Mouse (Mus musculus) embryonic facial prominence, embryonic 15.5 days (tissue): Measurements from ENCODE around the gene Shcbp1l. TPM values are rescaled to one million over a fixed set of nuclear protein-coding genes. Genes with fewer than 3 reads are reported as not detected.

ENCODE experiments used
- ATAC-seq: fragments of 200-750 bp; cut with Nextera tagmentation; 2 replicates; pipeline ENCODE4 v1.8.0; 2017; ENCODE audit warnings: low read depth, moderate TSS enrichment; ENCODE audit not compliant: insufficient number of reproducible peaks, low FRiP score, low TSS enrichment
- H3K27ac ChIP-seq: fragments of 300-500 bp; sonication (generic); replicated peaks from 2 replicates; pipeline ENCODE4 v1.5.1; 2015; ENCODE audit warnings: mild to moderate bottlenecking, inconsistent platforms
- H3K27me3 ChIP-seq: fragments of 300-500 bp; sonication (generic); 2 replicates; pipeline ENCODE4 v1.6.1; 2015; ENCODE audit warnings: inconsistent platforms
- H3K36me3 ChIP-seq: fragments of 300-500 bp; sonication (generic); 2 replicates; pipeline ENCODE4 v1.6.1; 2015; ENCODE audit warnings: mild to moderate bottlenecking, inconsistent platforms
- H3K4me1 ChIP-seq: fragments of 300-500 bp; sonication (generic); 2 replicates; pipeline ENCODE4 v1.6.1; 2015; ENCODE audit warnings: inconsistent platforms
- H3K4me2 ChIP-seq: fragments of 300-500 bp; sonication (generic); replicated peaks from 2 replicates; pipeline ENCODE4 v1.6.1; 2015; ENCODE audit warnings: mild to moderate bottlenecking, inconsistent platforms
- H3K4me3 ChIP-seq: fragments of 300-500 bp; sonication (generic); replicated peaks from 2 replicates; pipeline ENCODE4 v1.5.1; 2015; ENCODE audit warnings: mild to moderate bottlenecking, inconsistent platforms
- H3K9ac ChIP-seq: fragments of 300-500 bp; sonication (generic); 2 replicates; pipeline ENCODE4 v1.6.1; 2015; ENCODE audit warnings: inconsistent platforms
- H3K9me3 ChIP-seq: fragments of 300-500 bp; sonication (generic); replicated peaks from 2 replicates; pipeline ENCODE4 v1.6.1; 2016; ENCODE audit warnings: inconsistent platforms
- whole genome bisulfite sequencing: fragments of 180-500 bp; shearing (Covaris S2); methylation state at CpG from one replicate; pipeline ENCODE4 v1.1.7; 2015; 5-methylcytosine and 5-hydroxymethylcytosine counted together
- polyA plus RNA-seq: library from polyadenylated mRNA; unstranded; fragments of >200 nt; fragmentation: Nextera tagmentation; extraction: Ambion mirVana; gene quantifications from 2 replicates; pipeline ENCODE4 v1.2.1, GENCODE M21; 2015

Shcbp1l gene
- polyA plus RNA-seq, 1 experiment from 2014 or later, result 0.24 TPM

- no peak for ATAC-seq
- H3K4me3 ChIP-seq, result no peak overlapping the region
- H3K36me3 ChIP-seq, result no peaks in the 10 kb centered on the region
- H3K9me3 ChIP-seq, result no peaks in the 10 kb centered on the region
- 69% methylated on average over 7 of the region's 7 CpGs for WGBS
- no peaks in the 10 kb centered on the region for H3K4me1 ChIP-seq
- H3K27me3 ChIP-seq, result no peaks in the 10 kb centered on the region; the same call in 1 of the 2 replicates
- H3K9ac ChIP-seq, result no peak overlapping the region
- no peak overlapping the region for H3K4me2 ChIP-seq
- no peak overlapping the region for H3K27ac ChIP-seq
Observed at GRCm38 (mm10) chr1:153431158-153431557, 6.2 kb downstream of the Shcbp1l start.

- Histone ChIP-seq H3K9me3 (no peaks in the 10 kb centered on the region), H3K4me1 (no peaks in the 10 kb centered on the region), H3K4me3 (no peak overlapping the region), H3K9ac (no peak overlapping the region), H3K4me2 (no peak overlapping the region), H3K27ac (no peak overlapping the region), H3K36me3 (no peaks in the 10 kb centered on the region), H3K27me3 (no peaks in the 10 kb centered on the region; the same call in 1 of the 2 replicates)
- 82% methylated on average over 10 of the region's 10 CpGs for WGBS
- ATAC-seq, result no peak
Observed at GRCm38 (mm10) chr1:153431701-153432100, 6.7 kb downstream of the Shcbp1l start.

- Histone ChIP-seq H3K36me3 (no peaks in the 10 kb centered on the region), H3K4me1 (no peaks in the 10 kb centered on the region), H3K27ac (no peak overlapping the region), H3K9me3 (no peaks in the 10 kb centered on the region), H3K4me2 (no peak overlapping the region), H3K4me3 (no peak overlapping the region), H3K27me3 (no peaks in the 10 kb centered on the region), H3K9ac (no peak overlapping the region)
- 76% methylated on average over 2 of the region's 2 CpGs for WGBS
- no peak for ATAC-seq
Observed at GRCm38 (mm10) chr1:153432329-153432728, 7.4 kb downstream of the Shcbp1l start.

- no peaks in the 10 kb centered on the region for H3K36me3 ChIP-seq
- no peak overlapping the region for H3K4me3 ChIP-seq
- no peak overlapping the region for H3K9ac ChIP-seq
- H3K27me3 ChIP-seq, result no peaks in the 10 kb centered on the region
- no peak for ATAC-seq
- H3K27ac ChIP-seq, result no peak overlapping the region
- 81% methylated on average over 5 of the region's 5 CpGs for WGBS
- no peaks in the 10 kb centered on the region for H3K4me1 ChIP-seq
- H3K4me2 ChIP-seq, result no peak overlapping the region
- H3K9me3 ChIP-seq, result no peaks in the 10 kb centered on the region
Observed at GRCm38 (mm10) chr1:153433851-153434589, 9.1 kb downstream of the Shcbp1l start.

GRCm38 (mm10) chr1:153437536-153437935 is 12.6 kb downstream of the Shcbp1l start:
- Histone ChIP-seq H3K36me3 (no peaks in the 10 kb centered on the region), H3K4me2 (no peak overlapping the region), H3K27ac (no peak overlapping the region), H3K9ac (no peak overlapping the region), H3K4me3 (no peak overlapping the region), H3K4me1 (no peaks in the 10 kb centered on the region), H3K9me3 (no peaks in the 10 kb centered on the region), H3K27me3 (no peaks in the 10 kb centered on the region)
- no peak for ATAC-seq
- 85% methylated on average over 11 of the region's 11 CpGs for WGBS

- Histone ChIP-seq H3K4me2 (no peak overlapping the region), H3K4me1 (no peaks in the 10 kb centered on the region), H3K4me3 (no peak overlapping the region), H3K27ac (no peak overlapping the region), H3K27me3 (no peaks in the 10 kb centered on the region), H3K36me3 (no peaks in the 10 kb centered on the region), H3K9me3 (no peaks in the 10 kb centered on the region), H3K9ac (no peak overlapping the region)
- ATAC-seq, result no peak
- WGBS, result 81% methylated on average over 4 of the region's 4 CpGs
Observed at GRCm38 (mm10) chr1:153440752-153441151, 15.8 kb downstream of the Shcbp1l start.

- WGBS, result 84% methylated on average over 3 of the region's 3 CpGs
Observed at GRCm38 (mm10) chr1:153441656-153442055, 16.7 kb downstream of the Shcbp1l start.

GRCm38 (mm10) chr1:153443019-153443418 is 18.1 kb downstream of the Shcbp1l start:
- WGBS, result 63% methylated on average over 1 of the region's 1 CpGs

More at GRCm38 (mm10) chr1:153441656-153442055, 16.7 kb downstream of the Shcbp1l start:
- Histone ChIP-seq H3K27ac (no peak overlapping the region), H3K9ac (no peak overlapping the region), H3K9me3 (no peaks in the 10 kb centered on the region), H3K4me2 (no peak overlapping the region), H3K4me1 (no peaks in the 10 kb centered on the region), H3K36me3 (no peaks in the 10 kb centered on the region), H3K27me3 (no peaks in the 10 kb centered on the region), H3K4me3 (no peak overlapping the region)
- ATAC-seq, result no peak

GRCm38 (mm10) chr1:153443632-153444031 is 18.7 kb downstream of the Shcbp1l start:
- Histone ChIP-seq H3K4me1 (no peaks in the 10 kb centered on the region), H3K36me3 (no peaks in the 10 kb centered on the region), H3K4me3 (no peak overlapping the region), H3K27me3 (no peaks in the 10 kb centered on the region), H3K9me3 (no peaks in the 10 kb centered on the region), H3K27ac (no peak overlapping the region), H3K4me2 (no peak overlapping the region), H3K9ac (no peak overlapping the region)
- 43% methylated on average over 4 of the region's 4 CpGs for WGBS
- no peak for ATAC-seq

More at GRCm38 (mm10) chr1:153443019-153443418, 18.1 kb downstream of the Shcbp1l start:
- Histone ChIP-seq H3K27me3 (no peaks in the 10 kb centered on the region), H3K4me1 (no peaks in the 10 kb centered on the region), H3K4me2 (no peak overlapping the region), H3K4me3 (no peak overlapping the region), H3K27ac (no peak overlapping the region), H3K9me3 (no peaks in the 10 kb centered on the region), H3K9ac (no peak overlapping the region), H3K36me3 (no peaks in the 10 kb centered on the region)
- no peak for ATAC-seq

- Histone ChIP-seq H3K4me2 (no peak overlapping the region), H3K27me3 (no peaks in the 10 kb centered on the region), H3K9me3 (no peaks in the 10 kb centered on the region), H3K9ac (no peak overlapping the region), H3K4me3 (no peak overlapping the region), H3K4me1 (no peaks in the 10 kb centered on the region), H3K36me3 (0 out of 2 replicates have a peak, but pooled peaks cover 5% of the 10 kb centered on the region), H3K27ac (no peak overlapping the region)
- WGBS, result 95% methylated on average over 20 of the region's 20 CpGs
- no peak for ATAC-seq
Observed at GRCm38 (mm10) chr1:153446120-153446831, 21.3 kb downstream of the Shcbp1l start.

- no peak for ATAC-seq
Observed at GRCm38 (mm10) chr1:153451237-153452154, 26.5 kb downstream of the Shcbp1l start.

More at GRCm38 (mm10) chr1:153451237-153452154, 26.5 kb downstream of the Shcbp1l start:
- H3K9ac ChIP-seq, result no peak overlapping the region
- H3K9me3 ChIP-seq, result no peaks in the 10 kb centered on the region
- no peak overlapping the region for H3K27ac ChIP-seq
- no peaks in the 10 kb centered on the region for H3K27me3 ChIP-seq
- WGBS, result 64% methylated on average over 10 of the region's 10 CpGs
- H3K36me3 ChIP-seq, result peaks cover 45% of the 10 kb centered on the region
- no peaks in the 10 kb centered on the region for H3K4me1 ChIP-seq
- no peak overlapping the region for H3K4me2 ChIP-seq
- no peak overlapping the region for H3K4me3 ChIP-seq
